Mouse (Mus musculus) left cerebral cortex, postnatal 4 days (tissue): ENCODE results near the gene Cops7a. TPM values are rescaled to one million over a fixed set of nuclear protein-coding genes. Genes with fewer than 3 reads are reported as not detected.

Source experiments
- DNase-seq: peaks from one replicate; pipeline ENCODE4 v3.0.0-alpha.2; 2022
- intact Hi-C: fragments of 180-260 bp; cut with DNase I; formaldehyde crosslinking; loops from one replicate; pipeline ENCODE4 v1.15.1; 2025
- total RNA-seq, 2 experiments: library from RNA; stranded (reverse); gene quantifications; 2 replicates each; pipeline ENCODE4 v1.2.3; 2021

Cops7a gene
- total RNA-seq, 2 experiments from 2014 or later = 67.8 to 72.6 TPM

DNA sequence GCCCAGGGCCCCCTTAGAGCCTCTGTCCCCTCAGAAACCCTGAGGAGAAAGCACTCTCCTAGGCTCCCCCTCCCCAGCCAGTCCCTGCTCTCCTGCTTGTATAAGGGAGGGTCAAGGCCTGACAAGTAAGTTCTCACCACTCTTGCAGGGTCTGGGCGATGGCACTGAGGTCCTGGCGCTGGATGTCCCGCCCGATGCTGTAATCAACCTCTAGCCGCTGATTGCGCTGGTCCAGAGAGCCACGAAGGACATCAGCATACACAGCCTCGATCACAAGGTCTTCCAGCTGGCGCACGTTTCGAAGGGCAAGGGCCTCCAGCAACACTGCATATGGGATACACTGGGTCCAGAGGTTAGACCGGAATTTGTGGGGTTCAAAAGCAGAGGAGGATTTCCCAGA is 4.3 kb downstream of the Cops7a start:
- DNase-seq = no peak
- intact Hi-C loops = no loop called here

DNA sequence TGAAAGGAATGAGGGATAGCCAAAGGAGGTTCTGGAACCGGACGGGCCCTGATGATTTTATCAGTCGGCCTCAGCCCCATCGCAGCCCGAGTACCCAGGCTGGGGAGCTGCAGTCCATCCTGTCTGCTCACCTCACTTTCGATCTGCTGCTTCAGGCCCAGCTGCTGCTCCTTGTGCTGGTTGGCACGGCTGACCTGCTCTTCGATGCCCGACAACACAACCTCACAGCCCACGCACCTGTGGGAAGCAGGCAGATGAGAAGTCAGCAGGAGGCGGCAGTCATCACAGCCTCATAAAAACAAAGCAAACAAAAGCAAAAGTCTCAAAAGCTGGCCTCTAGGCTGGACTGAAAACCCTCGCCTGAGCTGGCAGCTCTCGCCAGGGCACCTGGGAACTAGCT is 5.4 kb downstream of the Cops7a start:
- intact Hi-C loops = no loop called here

GRCm38 (mm10) chr6:124958127-124958526 is 7.2 kb downstream of the Cops7a start:
- intact Hi-C loops = no loop called here
- DNase-seq = no peak

More for the DNA sequence above, 5.4 kb downstream of the Cops7a start:
- DNase-seq = no peak

DNA sequence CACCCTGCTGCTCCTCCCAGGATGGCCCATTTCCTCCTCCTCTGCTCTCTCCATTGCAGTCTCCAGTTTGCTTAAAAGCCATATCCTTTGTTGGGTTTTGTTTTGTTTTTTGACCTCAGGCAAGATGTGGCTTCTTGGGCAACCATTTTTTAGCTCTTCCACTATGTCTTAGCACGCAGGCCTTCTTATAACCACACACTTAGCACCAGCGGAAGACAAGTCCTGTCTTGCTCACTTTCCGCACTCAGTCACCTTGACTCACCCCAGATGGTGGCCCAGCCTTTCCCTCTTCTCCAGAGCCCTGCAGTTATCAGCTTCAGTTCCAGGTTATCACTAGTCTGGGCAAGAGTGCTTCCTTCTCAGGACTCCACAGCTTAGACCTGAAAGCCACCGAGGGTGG is 10.1 kb downstream of the Cops7a start:
- no peak for DNase-seq
- intact Hi-C loops = no loop called here

GRCm38 (mm10) chr6:124953991-124954715 is 11.2 kb downstream of the Cops7a start:
- intact Hi-C loops = no loop called here
- no peak for DNase-seq

GRCm38 (mm10) chr6:124943526-124943925 is 21.8 kb downstream of the Cops7a start:
- DNase-seq = no peak
- intact Hi-C loops = no loop called here

GRCm38 (mm10) chr6:124941679-124942078 is 23.7 kb downstream of the Cops7a start:
- intact Hi-C loops = no loop called here
- DNase-seq = no peak

GRCm38 (mm10) chr6:124938554-124938953 is 26.8 kb downstream of the Cops7a start:
- intact Hi-C loops = no loop called here
- no peak for DNase-seq

GRCm38 (mm10) chr6:124937493-124937892 is 27.8 kb downstream of the Cops7a start:
- no peak for DNase-seq
- intact Hi-C loops = no loop called here

- intact Hi-C loops = no loop called here
- no peak for DNase-seq
Measured at GRCm38 (mm10) chr6:124936681-124937080, 28.7 kb downstream of the Cops7a start.

- DNase-seq = no peak
- intact Hi-C loops = loop anchor here (5.0 kb wide), 1 partner anchor 72 kb away; the partner anchor contains the start of gene Gpr162
Measured at GRCm38 (mm10) chr6:124934670-124935069, 30.7 kb downstream of the Cops7a start.

GRCm38 (mm10) chr6:124933127-124933526 is 32.2 kb downstream of the Cops7a start:
- DNase-seq = no peak
- intact Hi-C loops = loop anchor here (5.0 kb wide), 1 partner anchor 71 kb away; the partner anchor contains the start of gene Gpr162

DNA sequence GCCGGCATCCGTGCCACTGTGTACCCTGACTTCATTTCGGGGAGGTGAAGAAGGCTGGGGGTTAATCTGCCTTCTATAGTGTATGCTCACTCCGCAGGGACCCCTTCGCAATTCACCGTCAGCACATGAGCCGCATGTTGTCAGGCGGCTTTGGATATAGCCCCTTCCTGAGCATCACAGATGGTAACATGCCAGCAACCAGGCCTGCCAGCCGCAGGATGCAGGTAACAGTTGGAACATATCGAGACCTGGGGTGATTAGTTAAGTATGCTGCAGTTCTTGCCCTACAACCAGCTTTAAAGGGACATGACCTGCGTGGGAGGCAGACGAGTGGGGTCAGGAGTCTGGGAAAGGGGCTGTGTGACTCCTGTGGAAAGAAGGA is 33.0 kb downstream of the Cops7a start:
- intact Hi-C loops = loop anchor here (5.0 kb wide), 1 partner anchor 70 kb away; the partner anchor contains the start of gene Gpr162
- peak; percentile 35 for DNase-seq

DNA sequence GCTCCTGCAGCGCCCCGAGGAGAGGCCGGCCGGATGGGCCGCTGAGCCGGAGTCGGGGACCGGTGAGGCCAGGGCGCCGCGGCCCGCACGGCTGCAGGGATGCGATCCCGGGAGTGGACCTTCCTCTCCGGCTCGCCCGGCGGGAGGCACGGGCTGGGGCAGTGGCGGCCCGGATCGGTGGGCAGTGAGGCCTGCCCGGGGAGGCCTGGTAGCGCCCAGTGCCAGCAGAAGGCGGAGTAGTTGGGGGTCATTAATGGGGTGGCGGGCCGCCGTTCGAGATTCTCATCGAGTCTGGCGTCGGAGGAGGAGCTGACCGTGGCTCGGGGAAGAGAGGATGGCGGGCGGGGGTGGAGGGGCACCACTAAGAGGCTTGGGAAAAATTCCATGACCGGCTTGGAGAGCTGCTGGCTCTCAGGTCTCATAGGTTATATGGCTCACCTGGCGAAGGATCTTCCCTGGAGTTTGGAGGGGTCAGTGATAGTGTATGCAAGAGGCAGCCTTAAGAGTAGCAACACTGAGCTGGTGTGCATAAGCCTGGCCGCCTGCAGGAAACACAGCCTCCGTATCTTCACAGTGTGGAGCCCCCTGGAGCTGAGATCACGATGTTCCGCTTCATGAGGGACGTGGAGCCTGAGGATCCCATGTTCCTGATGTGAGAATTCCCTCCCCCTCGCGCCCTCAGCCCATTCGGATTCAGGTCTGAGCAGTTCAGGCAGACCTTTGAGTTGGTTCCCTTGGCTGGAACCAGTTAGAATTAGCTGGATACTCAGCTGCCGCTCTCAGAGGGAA is 33.6 kb downstream of the Cops7a start:
- peak; percentile 40 for DNase-seq
- intact Hi-C loops = loop anchor here (5.0 kb wide), 1 partner anchor 69 kb away; the partner anchor contains the start of gene Gpr162

GRCm38 (mm10) chr6:124930754-124931524 is 34.4 kb downstream of the Cops7a start, which contains the start of gene Mlf2:
Gene Mlf2, plus strand, starts transcription at chr6:124931386.
- DNase-seq = peak; percentile 99
- intact Hi-C loops = loop anchor here (5.0 kb wide), 1 partner anchor 69 kb away; the partner anchor contains the start of gene Gpr162

DNA sequence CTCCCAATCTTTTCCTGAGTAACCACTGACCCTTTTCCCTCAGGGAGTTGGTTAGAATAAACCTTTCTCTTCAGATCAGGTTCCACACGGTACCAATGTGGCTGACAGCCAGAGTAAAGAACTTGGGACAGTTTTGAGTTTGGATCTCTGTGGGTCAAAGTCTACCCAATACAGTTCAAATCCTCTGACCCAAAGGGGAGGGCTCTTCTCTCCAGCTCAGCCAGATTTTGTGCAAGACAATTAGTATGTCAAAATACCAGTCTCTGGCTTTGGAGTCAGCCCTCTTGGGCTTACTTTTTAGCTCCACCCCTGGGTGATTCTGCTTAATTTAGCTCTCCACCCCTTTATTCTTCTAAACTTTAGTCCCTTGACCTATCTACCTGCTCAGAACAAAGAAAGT is 35.1 kb downstream of the Cops7a start:
- intact Hi-C loops = loop anchor here (5.0 kb wide), 1 partner anchor 68 kb away; the partner anchor contains the start of gene Gpr162
- DNase-seq = no peak

DNA sequence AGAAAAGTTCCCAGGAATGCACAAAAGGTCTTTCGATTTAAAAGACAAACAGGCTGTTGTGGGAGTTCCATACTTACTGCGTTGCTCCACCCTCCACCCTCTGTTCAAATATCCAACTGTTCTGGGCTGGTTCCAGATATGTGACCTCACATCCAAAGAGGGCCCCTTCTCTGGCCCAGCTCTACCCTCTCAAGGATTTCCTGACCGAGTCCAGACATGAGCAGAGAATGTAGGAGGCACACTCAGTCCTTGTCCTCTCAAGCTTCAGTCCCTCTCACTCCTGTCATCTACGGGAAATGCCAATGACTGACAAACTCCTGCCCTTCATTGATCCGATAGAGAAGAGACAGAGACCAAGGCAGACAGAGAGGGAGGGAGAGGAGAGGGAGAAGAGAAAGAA is 39.4 kb downstream of the Cops7a start:
- no peak for DNase-seq

DNA sequence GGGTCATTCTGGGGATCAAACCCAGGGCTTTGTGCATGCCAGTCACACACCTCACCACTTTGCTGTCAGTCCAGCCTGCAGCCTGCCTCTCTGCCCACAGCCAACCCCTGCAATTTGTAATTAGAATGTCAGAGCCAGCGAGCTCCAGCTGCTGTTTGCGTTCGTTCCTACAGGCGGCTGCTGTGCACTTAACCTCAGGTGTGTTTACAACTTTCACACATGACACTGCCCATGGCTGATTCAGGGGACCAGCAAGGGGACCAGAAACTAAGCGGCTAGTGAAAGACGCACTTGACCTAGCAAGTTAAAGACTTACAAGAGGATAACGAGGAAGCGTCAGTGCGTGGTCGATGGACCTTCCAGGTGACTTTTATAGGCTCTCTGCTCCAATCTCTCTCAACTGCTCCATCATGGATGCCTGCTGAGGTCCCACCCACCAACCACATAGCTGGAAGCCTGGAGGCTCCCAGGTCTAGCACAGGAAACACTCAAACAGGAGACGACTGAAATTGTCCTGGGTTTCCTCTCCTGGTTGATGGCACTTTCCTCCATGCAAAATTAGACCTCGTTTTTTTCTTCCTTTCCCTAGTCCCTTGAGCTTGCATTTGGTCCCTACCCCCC is 40.1 kb downstream of the Cops7a start:
- DNase-seq = no peak
- intact Hi-C loops = no loop called here

More for the DNA sequence above, 39.4 kb downstream of the Cops7a start:
- intact Hi-C loops = no loop called here

DNA sequence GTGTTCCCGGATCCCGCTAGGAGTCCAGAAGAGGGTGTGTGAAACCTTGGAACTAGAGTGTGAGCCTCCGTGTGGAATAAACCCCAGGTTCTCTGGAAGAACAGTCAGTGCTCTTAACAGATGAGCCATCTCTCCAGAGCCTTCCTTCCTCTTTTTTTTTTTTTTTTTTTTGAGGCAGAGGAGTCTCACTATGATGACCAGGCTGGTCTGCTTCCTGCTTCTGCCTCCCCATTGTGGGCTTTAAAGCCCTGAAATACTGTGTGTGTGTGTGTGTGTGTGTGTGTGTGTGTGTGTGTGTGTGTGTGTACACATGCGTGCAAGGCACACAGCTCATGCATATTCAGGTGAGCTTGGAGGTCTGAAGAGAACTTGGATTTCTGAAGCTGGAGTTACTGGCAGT is 43.8 kb downstream of the Cops7a start:
- intact Hi-C loops = no loop called here

More for the DNA sequence above, 43.8 kb downstream of the Cops7a start:
- no peak for DNase-seq
